ENCODE assay signal across 22 mouse cellular contexts in the genomic region with DNA sequence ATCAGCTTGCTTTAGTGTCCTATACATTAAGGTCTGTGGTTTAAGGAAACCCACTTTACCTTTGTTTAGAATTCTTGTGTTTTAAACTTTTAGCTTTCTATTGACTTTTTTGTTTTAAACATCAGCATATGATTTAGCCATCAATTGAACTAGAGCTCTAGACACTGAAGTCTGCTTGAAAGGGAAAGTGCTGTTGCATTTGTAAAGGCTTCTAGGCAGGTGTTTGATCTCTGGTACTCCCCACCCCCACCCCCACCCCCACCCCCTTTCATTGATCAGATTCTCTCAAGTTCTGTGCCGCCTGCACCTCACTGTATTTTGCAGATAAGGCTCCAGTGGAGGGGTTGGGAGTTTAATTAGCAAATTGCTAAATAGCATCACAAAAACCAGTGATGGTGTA. TPM values are rescaled to one million over a fixed set of nuclear protein-coding genes. Genes with fewer than 3 reads are reported as not detected.
DNase-seq lines count a peak whose midpoint lies in the region; ATAC-seq and TF ChIP-seq lines count a peak whose summit lies in the region.
"Had no signal": no experiment of that assay in that cellular context is flagged by ENCODE, and none has a peak within 500 bp of the region (broad histone marks: within the 10 kb centered on the region; RNA-seq: fewer than 3 reads in every experiment).

No protein-coding gene starts in this region.

- 13% methylated on average over 1 of the region's 1 CpGs for WGBS in liver, embryonic 12.5 days (ENCODE audit: insufficient replicate concordance)
- WGBS in liver, embryonic 14.5 days (ENCODE audit: insufficient replicate concordance), result 4% methylated on average over 1 of the region's 1 CpGs

- ATAC-seq in liver, embryonic 12.5 days, result peak; percentile 47; the same call in 1 of the 2 replicates
- ATAC-seq in G1E (ENCODE audit: extremely low read depth, insufficient number of reproducible peaks, low FRiP score, poor library complexity, severe bottlenecking), result peak; percentile 72
- ATAC-seq in liver, embryonic 14.5 days (ENCODE audit: insufficient read depth), result 0 out of 2 replicates have a peak, but pooled peaks have one; percentile 15
- ATAC-seq: forebrain, embryonic 13.5 days; intestine, embryonic 16.5 days had no signal

- H3K9ac ChIP-seq in liver, embryonic 12.5 days, result no peak overlapping the region
- H3K9ac ChIP-seq in liver, embryonic 14.5 days (replicated peaks), result no peak overlapping the region
- H3K9ac ChIP-seq: embryonic facial prominence, embryonic 13.5 days; forebrain, embryonic 13.5 days; heart, embryonic 12.5 days; hindbrain, embryonic 15.5 days had no signal

- TF ChIP-seq CTCF in G1E (IDR thresholded peaks at IDR 0.05; ENCODE audit: low read depth, low read length), result no peak
- TF ChIP-seq CTCF in liver, embryonic 14.5 days (IDR thresholded peaks at IDR 0.05; ENCODE audit: low read depth), result no peak

- H3K4me1 ChIP-seq in liver, embryonic 12.5 days, result peaks cover 44% of the 10 kb centered on the region
- H3K4me1 ChIP-seq in G1E (ENCODE audit: insufficient read depth, low read depth, low read length), result peaks cover 59% of the 10 kb centered on the region
- peaks cover 9 to 13% of the 10 kb centered on the region in 2 experiments for H3K4me1 ChIP-seq in liver, embryonic 14.5 days (replicated peaks; ENCODE audit: control insufficient read depth in 2 of 2, insufficient read depth in 2 of 2, low read length in 1 of 2)
- H3K4me1 ChIP-seq: embryonic facial prominence, embryonic 13.5 days had no signal

- H3K4me3 ChIP-seq in liver, embryonic 12.5 days, result no peak overlapping the region
- H3K4me3 ChIP-seq in G1E (ENCODE audit: low read depth, low read length), result no peak overlapping the region
- H3K4me3 ChIP-seq in liver, embryonic 14.5 days (ENCODE audit: insufficient read depth in 1 of 2, low read depth in 2 of 2, low read length in 2 of 2), result no peak overlapping the region
- H3K4me3 ChIP-seq: embryonic facial prominence, embryonic 13.5 days; forebrain, embryonic 13.5 days; heart, embryonic 12.5 days; hindbrain, embryonic 15.5 days had no signal

- H3K4me2 ChIP-seq in liver, embryonic 12.5 days, result 0 out of 2 replicates have a peak overlapping the region, but pooled peaks have one; percentile 10
- H3K4me2 ChIP-seq in liver, embryonic 14.5 days (ENCODE audit: low read depth), result no peak overlapping the region
- H3K4me2 ChIP-seq: embryonic facial prominence, embryonic 13.5 days; forebrain, embryonic 13.5 days; heart, embryonic 12.5 days; hindbrain, embryonic 15.5 days had no signal

- no peaks in the 10 kb centered on the region for H3K27me3 ChIP-seq in liver, embryonic 12.5 days (replicated peaks)
- no peaks in the 10 kb centered on the region for H3K27me3 ChIP-seq in G1E (ENCODE audit: insufficient read depth, low read length)
- no peaks in the 10 kb centered on the region for H3K27me3 ChIP-seq in liver, embryonic 14.5 days (ENCODE audit: control insufficient read depth, insufficient read depth, low read length)
- H3K27me3 ChIP-seq: embryonic facial prominence, embryonic 13.5 days; forebrain, embryonic 13.5 days; heart, embryonic 12.5 days; hindbrain, embryonic 15.5 days had no signal

- H3K27ac ChIP-seq in liver, embryonic 12.5 days, result no peak overlapping the region
- H3K27ac ChIP-seq in liver, embryonic 14.5 days, result no peak overlapping the region
- H3K27ac ChIP-seq: embryonic facial prominence, embryonic 13.5 days; forebrain, embryonic 13.5 days; hindbrain, embryonic 15.5 days had no signal

- no peaks in the 10 kb centered on the region for H3K9me3 ChIP-seq in liver, embryonic 12.5 days (replicated peaks)
- H3K9me3 ChIP-seq in G1E (replicated peaks), result no peaks in the 10 kb centered on the region
- no peaks in the 10 kb centered on the region for H3K9me3 ChIP-seq in liver, embryonic 14.5 days (ENCODE audit: control insufficient read depth, low read length)
- H3K9me3 ChIP-seq: embryonic facial prominence, embryonic 13.5 days; forebrain, embryonic 13.5 days; heart, embryonic 12.5 days; hindbrain, embryonic 15.5 days had no signal

- H3K36me3 ChIP-seq in liver, embryonic 12.5 days, result peaks cover 22% of the 10 kb centered on the region
- H3K36me3 ChIP-seq in G1E (replicated peaks), result peaks cover 48% of the 10 kb centered on the region
- no peaks in the 10 kb centered on the region; the same call in 1 of the 2 replicates for H3K36me3 ChIP-seq in liver, embryonic 14.5 days (replicated peaks; ENCODE audit: control insufficient read depth, insufficient read depth, low read depth)

- TF ChIP-seq EP300 in liver, embryonic 14.5 days (IDR thresholded peaks at IDR 0.05; ENCODE audit: low read depth), result no peak

- DNase-seq in liver (no peak), G1E (ENCODE audit: low spot score) (no peak)
- no peak for DNase-seq in liver, embryonic 14.5 days (ENCODE audit: low read depth in 3 of 3, low spot score in 3 of 3)
- DNase-seq in naive thymus-derived CD4-positive, alpha-beta T cell, adult 2 months (ENCODE audit: low read depth), result peak; percentile 37
- DNase-seq in cerebellum, postnatal 4 days (ENCODE audit: low spot score in 2 of 2), result no peak
- no peak for DNase-seq in kidney, postnatal 25 days
- DNase-seq in testis, postnatal 14 days (ENCODE audit: low spot score), result no peak
- DNase-seq: cerebellum, adult 11-12 months; cerebellum, adult 9-10 months; cerebellum, postnatal 25 days; gastrocnemius, postnatal 36 days; heart, postnatal 36 days had no signal

RNA-seq across cellular contexts. Expression of gene Mosmo, which starts 18.2 kb away (rescaled TPM):
- 9.4 and 10.7 TPM in 2 replicates for polyA plus RNA-seq in liver, embryonic 12.5 days (2016; fragmentation: Nextera tagmentation; extraction: Ambion mirVana)
- total RNA-seq in G1E (2014; fragmentation: Nextera tagmentation) (81.1 and 127 TPM in 2 replicates), G1E (2017) (39.3 and 44.5 TPM in 2 replicates)
- polyA plus RNA-seq in G1E (2012), result 30.4 and 41.0 TPM in 2 replicates
- 8.0 and 9.6 TPM in 2 replicates for polyA plus RNA-seq in liver, embryonic 14.5 days (2012; rRNA removed)
- 4.8 and 6.3 TPM in 2 replicates for polyA plus RNA-seq in liver, embryonic 14.5 days (2014; fragmentation: Nextera tagmentation; extraction: Ambion mirVana)

RNA-seq across cellular contexts. Expression of gene Pdzd9, which starts 25.5 kb away (rescaled TPM):
- polyA plus RNA-seq in liver, embryonic 12.5 days (2016; fragmentation: Nextera tagmentation; extraction: Ambion mirVana), result 0.13 and 0.17 TPM in 2 replicates
- not detected in 2 replicates for total RNA-seq in G1E (2014; fragmentation: Nextera tagmentation)
- 0.38 and 0.46 TPM in 2 replicates for total RNA-seq in G1E (2017)
- not detected in 2 replicates for polyA plus RNA-seq in G1E (2012)
- 0.02 and 0.03 TPM in 2 replicates for polyA plus RNA-seq in liver, embryonic 14.5 days (2012; rRNA removed)
- 0.06 and 0.14 TPM in 2 replicates for polyA plus RNA-seq in liver, embryonic 14.5 days (2014; fragmentation: Nextera tagmentation; extraction: Ambion mirVana)
- total RNA-seq: adrenal gland, adult 18-20 months; adrenal gland, postnatal 14 days; gastrocnemius, adult 8-10 months; gastrocnemius, postnatal 36 days; heart, adult 8-10 months; heart, postnatal 36 days had no signal

RNA-seq across cellular contexts. Expression of gene Vwa3a, which starts 43.5 kb away (rescaled TPM):
- not detected in 2 replicates for polyA plus RNA-seq in liver, embryonic 12.5 days (2016; fragmentation: Nextera tagmentation; extraction: Ambion mirVana)
- total RNA-seq in G1E (2014; fragmentation: Nextera tagmentation), result not detected in 2 replicates
- 0.11 TPM in 1 of 2 replicates, not detected in the other for total RNA-seq in G1E (2017)
- polyA plus RNA-seq in G1E (2012), result not detected in 2 replicates
- 0.04 and 0.07 TPM in 2 replicates for polyA plus RNA-seq in liver, embryonic 14.5 days (2012; rRNA removed)
- not detected in 2 replicates for polyA plus RNA-seq in liver, embryonic 14.5 days (2014; fragmentation: Nextera tagmentation; extraction: Ambion mirVana)

Comparison
In these comparisons a context has a peak if more than half of its experiments do, and no peak if none do; other contexts are left out.
1. ATAC-seq: peak in every context shown above with its lines; median percentile 72 in G1E; 47 in liver, embryonic 12.5 days; 15 in liver, embryonic 14.5 days.